Mouse (Mus musculus): ENCODE measurements around the gene Fgfr2.
"Not testable (repeated sequence)": the region's sequence is repeated elsewhere in the genome, so short reads cannot be mapped to it uniquely, and the experiment has no call there.

The Fgfr2 gene

GRCm38 (mm10) chr7:132509110-132509509 is 614.0 kb downstream of the Fgfr2 start:
- DNase-seq (ENCODE audit: low read depth, low spot score) = no peak

DNA sequence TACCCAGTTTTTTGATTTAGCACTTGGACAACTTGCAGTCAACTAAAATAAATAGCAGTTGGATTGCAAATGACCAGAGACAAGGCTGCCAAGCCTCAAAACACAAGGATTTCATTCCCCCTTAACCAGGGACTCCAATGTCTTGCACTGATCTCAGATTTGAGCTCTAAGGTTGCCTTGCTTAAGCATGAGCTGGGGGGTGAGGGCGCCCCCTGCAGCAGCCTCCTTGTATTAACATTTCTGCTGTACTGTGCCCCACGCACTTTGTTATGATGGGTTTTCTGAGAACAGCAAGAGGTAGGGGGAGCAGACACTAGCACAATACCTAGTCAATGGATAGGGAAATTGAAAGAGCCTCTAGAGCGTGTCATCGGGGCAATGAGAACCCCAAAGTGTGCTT is 615.8 kb downstream of the Fgfr2 start:
- DNase-seq (ENCODE audit: low read depth, low spot score) = peak; percentile 49

DNA sequence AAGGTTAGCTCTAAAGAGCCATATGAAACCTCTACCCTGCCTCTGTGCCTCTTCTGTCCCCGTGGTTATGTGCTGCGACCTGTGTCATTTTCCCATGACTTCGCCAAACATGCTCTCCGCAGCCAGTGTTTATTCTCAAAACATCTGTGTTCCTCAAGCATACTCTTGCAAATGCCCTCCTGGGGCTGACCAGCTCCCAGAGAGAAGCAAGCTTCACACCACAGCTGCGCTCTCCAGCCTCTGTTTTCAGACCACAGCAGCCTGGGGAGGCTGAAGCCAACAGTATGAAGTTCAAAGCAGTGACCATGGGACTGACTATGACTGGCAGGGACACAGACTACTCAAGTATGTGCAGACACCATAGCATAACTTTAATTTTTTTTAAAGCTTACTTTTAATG is 616.9 kb downstream of the Fgfr2 start:
- DNase-seq (ENCODE audit: low read depth, low spot score) = no peak

DNA sequence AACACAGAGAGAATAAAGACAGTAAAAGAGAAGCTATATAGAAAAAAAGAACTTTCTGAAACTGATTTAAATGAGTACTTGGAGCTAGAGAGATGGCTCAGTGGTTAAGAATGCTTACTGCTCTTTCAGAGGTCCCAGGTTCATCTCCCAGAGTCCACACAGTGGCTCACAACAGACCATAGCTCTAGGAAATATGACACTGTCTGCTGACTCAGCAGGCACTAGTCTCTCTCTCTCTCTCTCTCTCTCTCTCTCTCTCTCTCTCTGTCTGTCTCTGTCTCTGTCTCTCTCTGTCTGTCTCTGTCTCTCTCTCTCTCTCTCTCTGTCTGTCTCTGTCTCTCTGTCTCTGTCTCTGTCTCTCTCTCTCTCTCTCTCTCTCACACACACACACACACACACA is 620.7 kb downstream of the Fgfr2 start:
- not testable (repeated sequence) for DNase-seq (ENCODE audit: low read depth, low spot score)

DNA sequence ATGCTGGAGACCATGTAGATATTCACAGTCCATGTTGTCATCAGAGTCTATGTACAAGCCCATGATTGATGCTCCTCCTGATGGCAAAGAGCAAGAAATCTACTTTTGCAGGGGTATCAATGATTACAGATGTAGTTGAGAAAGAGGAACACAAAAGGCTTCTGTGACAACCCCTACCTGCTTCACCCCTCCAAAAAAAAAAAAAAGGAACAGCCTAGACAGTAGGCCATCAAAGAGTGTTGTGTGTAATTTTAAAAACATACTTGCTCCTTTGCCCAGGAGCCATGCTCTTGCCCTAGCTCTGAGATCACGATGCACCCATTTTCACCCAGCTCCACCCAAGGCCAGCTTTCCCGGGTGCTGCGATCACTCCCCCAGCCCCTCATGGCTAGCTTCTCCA is 626.0 kb downstream of the Fgfr2 start:
- DNase-seq (ENCODE audit: low read depth, low spot score) = no peak

DNA sequence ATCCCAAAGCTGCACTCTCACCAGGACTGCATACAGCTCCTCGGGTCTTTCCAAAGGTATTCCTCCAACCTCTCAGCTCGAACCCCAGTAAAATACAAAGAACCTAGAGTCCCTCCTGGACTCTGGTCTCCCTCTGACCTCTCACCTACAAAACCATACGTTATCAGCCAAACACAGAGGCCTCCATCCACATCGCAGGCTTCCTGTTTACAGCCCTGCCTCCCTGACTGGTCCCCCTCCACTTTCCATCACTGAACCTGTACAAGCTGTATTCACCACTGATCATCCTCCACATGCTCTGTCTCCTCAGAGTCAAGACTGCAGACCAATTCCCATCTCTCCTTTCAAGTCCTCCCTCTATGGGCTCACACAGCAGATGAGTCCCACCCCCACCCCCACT is 628.9 kb downstream of the Fgfr2 start:
- no peak for DNase-seq (ENCODE audit: low read depth, low spot score)

- no peak for DNase-seq (ENCODE audit: low read depth, low spot score)
Measured at GRCm38 (mm10) chr7:132493632-132494031, 629.5 kb downstream of the Fgfr2 start.

DNA sequence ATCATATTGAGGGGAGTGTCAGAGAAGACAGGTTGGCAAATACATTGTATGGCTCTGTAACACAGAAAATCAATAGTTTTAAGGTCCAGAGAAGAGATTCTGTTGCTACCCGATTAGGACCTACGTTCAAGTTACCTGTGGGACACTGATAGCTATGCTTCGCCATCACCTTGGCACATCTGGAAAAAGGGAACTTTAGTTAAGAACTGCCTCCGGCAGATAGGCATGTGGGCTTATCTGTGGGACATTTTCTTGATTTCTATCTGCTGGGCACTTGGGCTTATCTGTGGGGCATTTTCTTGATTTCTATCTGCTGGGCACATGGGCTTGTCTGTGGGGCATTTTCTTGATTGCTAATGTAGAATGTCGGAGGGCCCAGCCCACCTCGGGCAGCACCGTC is 631.2 kb downstream of the Fgfr2 start:
- DNase-seq (ENCODE audit: low read depth, low spot score) = no peak

- no peak for DNase-seq (ENCODE audit: low read depth, low spot score)
Measured at GRCm38 (mm10) chr7:132487361-132487760, 635.8 kb downstream of the Fgfr2 start.

DNA sequence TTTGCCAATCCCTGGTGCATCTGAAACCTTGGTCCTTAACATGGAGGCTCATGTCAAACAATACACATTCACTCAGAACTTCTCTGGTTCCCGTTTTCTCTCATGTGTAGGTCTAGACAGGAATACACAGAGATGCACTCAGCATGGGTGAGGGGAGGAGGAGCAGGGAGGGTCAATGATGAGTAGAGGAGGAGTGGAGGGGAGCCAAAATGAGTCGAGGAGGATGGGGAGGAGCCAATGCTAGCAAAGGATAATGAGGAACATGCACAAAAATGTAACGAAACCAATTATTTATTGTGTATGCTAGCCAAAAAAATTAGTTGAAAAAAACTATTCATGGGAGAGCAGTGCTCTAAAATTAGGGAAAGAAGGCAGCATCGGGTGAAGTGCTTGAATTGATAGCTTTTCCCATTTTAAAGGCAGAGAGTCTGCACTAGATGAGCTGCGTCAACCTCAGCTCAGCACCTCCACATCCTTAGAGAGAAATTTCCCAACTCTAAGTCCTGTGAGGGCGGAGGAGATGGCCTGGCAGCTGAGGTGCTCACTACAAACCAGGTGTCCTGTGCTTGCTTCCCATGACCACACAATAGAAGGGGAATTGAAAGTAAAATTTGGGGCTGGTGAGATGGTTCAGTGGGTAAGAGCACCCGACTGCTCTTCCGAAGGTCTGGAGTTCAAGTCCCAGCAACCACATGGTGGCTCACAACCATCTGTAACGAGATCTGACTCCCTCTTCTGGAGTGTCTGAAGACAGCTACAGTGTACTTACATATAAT is 636.6 kb downstream of the Fgfr2 start:
- no peak for DNase-seq (ENCODE audit: low read depth, low spot score)

GRCm38 (mm10) chr7:132484424-132484823 is 638.7 kb downstream of the Fgfr2 start:
- peak; percentile 8 for DNase-seq (ENCODE audit: low read depth, low spot score)

DNA sequence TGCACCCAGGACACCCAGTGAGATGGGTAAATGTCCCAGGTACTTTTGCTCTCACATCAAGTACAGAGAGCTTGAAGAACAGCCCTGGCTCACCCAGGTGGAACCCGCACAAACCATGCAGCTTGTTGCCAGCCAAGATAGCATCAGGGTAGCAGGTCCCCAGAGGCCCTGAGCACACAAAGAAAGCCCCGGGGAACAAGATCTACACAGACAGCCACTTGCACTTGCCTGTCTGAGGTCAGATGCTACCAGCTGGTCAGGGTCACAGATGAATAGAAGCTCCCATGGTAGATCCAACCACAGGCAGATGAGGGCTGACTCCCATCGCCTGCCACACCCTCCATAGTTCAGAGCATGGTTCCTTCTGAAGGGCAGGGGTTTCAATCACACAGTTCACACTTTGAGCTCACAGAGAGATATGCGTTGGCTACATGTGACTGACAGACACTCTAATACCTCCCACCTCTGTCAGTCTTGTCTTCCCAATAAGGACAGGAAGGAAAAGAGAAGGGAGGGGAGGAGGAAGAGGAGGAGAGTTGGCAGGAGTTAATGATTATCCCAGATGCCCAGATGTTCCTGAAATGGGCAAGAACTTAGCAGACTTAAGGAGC is 642.3 kb downstream of the Fgfr2 start:
- DNase-seq (ENCODE audit: low read depth, low spot score) = no peak

- DNase-seq (ENCODE audit: low read depth, low spot score) = no peak
Measured at GRCm38 (mm10) chr7:132478295-132478809, 644.8 kb downstream of the Fgfr2 start.

DNA sequence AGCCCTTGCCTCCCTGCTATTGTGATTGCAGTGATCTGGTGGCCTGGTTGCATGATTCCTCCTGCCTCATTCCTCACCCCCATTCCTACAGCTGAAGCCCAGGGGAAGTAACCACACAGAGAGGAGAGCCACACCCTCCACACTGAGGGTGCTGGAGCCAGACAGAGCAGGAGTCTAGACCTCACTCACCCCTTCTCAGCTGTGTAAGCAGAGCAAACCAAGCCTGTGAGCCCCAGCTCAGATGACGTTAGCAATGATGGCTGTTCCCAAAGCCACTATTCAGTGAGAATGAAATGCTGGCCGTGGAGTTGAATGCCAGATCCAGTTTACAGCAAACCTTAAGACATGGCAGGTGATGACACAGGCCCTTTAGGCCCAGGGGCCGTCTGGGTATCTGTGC is 645.4 kb downstream of the Fgfr2 start:
- no peak for DNase-seq (ENCODE audit: low read depth, low spot score)

DNA sequence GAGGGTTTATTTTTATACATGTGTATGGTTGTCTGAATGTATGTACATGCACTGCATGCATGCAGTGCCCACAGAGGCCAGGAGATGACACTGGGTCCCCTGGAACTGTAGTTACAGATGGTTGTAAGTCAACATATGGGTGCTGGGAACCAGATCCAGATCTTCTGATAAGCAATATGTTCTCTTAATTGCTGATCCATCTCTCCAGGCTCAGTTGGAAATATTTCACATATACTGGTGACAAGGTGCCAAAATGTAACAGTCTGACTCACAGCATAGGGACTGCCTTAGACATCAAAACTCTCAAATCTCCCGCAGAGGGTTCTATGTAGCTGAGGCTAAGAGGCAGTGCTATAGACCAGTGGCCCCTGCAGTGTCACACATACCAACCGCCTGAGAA is 646.7 kb downstream of the Fgfr2 start:
- no peak for DNase-seq (ENCODE audit: low read depth, low spot score)

- peak; percentile 74 for DNase-seq (ENCODE audit: low read depth, low spot score)
Measured at GRCm38 (mm10) chr7:132475069-132475468, 648.1 kb downstream of the Fgfr2 start.

GRCm38 (mm10) chr7:132471327-132471726 is 651.8 kb downstream of the Fgfr2 start:
- peak; percentile 57 for DNase-seq (ENCODE audit: low read depth, low spot score)

- DNase-seq (ENCODE audit: low read depth, low spot score) = no peak
Measured at GRCm38 (mm10) chr7:132468391-132468790, 654.8 kb downstream of the Fgfr2 start.

GRCm38 (mm10) chr7:132465897-132466296 is 657.3 kb downstream of the Fgfr2 start:
- DNase-seq (ENCODE audit: low read depth, low spot score) = no peak

DNA sequence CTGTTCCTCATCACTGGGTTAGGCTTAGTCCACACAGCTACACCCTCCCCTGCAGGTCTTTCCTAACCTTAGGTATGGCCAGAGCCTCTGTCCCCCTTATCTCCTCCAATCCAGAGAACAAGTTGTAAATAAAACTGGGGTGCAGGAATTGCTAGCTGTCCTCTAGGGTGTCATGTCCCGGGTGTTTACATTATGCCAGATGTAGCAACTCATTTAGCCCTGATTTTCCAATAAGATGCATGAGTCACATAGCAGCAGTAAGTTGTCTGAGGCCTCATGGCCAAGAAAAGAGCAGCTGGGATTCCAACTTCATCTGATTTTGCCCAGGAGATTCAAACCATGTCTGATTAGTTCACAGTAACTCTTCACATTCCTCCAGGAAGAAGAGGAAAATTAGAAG is 658.3 kb downstream of the Fgfr2 start:
- DNase-seq (ENCODE audit: low read depth, low spot score) = no peak

DNA sequence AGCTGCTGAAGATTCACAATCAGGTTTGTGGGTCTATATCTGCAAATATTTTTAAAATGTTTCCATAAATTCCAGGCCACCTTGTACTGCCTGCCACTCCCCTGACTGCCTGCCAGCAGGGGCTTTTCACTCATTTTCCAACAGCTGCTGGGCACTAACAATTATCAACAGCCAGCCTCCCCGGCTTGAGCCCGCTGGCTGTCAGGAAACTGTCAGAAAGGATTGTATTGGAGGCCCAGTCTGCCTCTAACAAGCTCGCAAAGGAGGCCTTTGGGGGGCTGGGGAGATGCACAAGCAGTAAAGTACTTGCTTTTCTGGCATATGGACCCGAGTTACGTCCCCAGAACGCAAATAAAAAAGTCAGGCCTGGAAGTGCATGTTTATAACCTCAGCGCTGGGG is 664.7 kb downstream of the Fgfr2 start:
- DNase-seq (ENCODE audit: low read depth, low spot score) = no peak

DNA sequence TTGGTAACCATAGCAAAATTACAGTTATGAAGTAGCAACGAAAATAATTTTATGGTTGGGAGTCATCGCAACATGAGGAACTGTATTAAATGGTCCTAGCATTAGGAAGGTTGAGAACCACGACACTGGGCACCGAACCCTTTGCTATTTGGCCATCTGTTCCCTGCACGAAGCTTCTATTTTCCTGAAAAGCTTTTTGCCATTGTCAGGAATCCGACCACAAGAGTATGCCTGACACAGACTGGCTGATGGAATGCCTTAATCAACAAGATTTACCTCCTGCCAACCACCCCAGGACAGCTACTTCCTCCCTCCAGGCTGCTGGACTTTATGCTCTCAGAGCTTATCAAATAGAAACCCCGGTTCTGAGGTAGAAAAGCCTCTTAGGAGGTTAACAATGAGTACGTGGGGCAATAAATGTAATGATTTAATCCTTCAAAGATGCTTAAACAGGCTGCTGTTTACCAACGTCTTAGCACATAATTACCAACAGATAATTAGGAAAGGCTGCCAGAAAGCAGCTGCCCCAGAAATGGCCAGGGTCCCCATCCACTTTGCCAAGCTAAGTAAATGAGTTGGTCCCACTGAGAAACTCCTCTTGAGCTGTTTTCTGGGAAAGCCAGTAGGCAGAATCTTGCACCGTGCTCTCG is 668.0 kb downstream of the Fgfr2 start:
- no peak for DNase-seq (ENCODE audit: low read depth, low spot score)

Measured in CD4-positive, CD25-positive, alpha-beta regulatory T cell, adult 2 months (primary cell).